Mouse (Mus musculus): Measurements from ENCODE around the gene Esrrg. TPM values are rescaled to one million over a fixed set of nuclear protein-coding genes. Genes with fewer than 3 reads are reported as not detected.

Esrrg gene
- polyA plus RNA-seq, 1 experiment: 1.0 TPM

DNA sequence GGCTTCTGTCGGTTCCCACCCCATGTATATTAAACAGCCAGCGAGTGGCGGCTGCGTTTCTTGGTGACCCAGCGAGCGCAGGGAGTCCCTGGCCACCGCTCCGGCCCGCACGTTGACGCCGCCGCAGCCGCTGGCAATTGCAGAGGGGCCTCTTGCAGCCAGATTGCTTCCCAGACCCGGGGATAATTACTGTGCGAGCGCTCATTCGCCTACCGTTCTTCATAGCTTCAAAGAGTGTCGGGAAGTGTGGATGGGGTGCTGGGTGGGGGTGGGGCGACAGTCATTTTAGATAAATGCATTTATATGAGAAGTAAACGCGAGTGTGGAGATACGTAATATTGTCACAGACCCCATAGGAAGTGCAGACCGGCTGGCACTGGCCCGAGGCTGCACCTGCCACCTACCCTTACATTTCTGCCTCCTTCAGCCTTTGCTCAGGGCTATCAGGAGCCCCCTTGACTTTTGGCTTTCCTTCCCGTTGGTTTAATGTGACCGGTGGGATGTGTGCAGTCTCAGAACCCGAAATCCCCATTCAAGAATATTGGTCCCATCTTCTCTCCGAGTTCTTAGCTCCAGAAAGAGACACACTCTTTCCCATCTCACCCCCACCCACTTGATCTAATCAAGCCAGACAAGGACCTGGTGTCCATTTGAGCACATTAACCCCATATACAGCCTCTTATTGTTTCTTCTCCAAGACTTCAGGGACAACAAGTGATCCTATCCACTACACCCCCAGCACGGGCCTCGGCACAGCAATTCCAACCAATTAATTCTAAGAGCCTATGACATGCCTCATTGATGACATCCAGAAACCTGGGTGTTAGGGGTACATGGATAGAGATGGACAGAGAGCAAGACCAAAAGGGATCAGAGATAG lies 3.0 kb upstream of the Esrrg start:
- Histone ChIP-seq H3K4me3 (ENCODE audit: control insufficient read depth, insufficient read depth, low read length) (no peak overlapping the region), H3K4me1 (replicated peaks; ENCODE audit: control insufficient read depth, insufficient read depth, low read length) (no peaks in the 10 kb centered on the region), H3K27me3 (ENCODE audit: control insufficient read depth, insufficient read depth, low read length) (peaks cover 15% of the 10 kb centered on the region), H3K36me3 (ENCODE audit: control insufficient read depth, insufficient read depth, low read length) (no peaks in the 10 kb centered on the region), H3K27ac (ENCODE audit: control insufficient read depth, insufficient read depth, low read length) (no peak overlapping the region)
- DNase-seq: no peak
- WGBS: 9% methylated on average over 32 of the region's 32 CpGs
- TF ChIP-seq CTCF (IDR thresholded peaks at IDR 0.05; ENCODE audit: borderline replicate concordance, control insufficient read depth, extremely low read depth, insufficient read depth, low read length, poor library complexity): no peak
- TF ChIP-seq POLR2A (IDR thresholded peaks at IDR 0.05; ENCODE audit: control insufficient read depth, extremely low read depth, insufficient read depth, low read length, poor library complexity): no peak

DNA sequence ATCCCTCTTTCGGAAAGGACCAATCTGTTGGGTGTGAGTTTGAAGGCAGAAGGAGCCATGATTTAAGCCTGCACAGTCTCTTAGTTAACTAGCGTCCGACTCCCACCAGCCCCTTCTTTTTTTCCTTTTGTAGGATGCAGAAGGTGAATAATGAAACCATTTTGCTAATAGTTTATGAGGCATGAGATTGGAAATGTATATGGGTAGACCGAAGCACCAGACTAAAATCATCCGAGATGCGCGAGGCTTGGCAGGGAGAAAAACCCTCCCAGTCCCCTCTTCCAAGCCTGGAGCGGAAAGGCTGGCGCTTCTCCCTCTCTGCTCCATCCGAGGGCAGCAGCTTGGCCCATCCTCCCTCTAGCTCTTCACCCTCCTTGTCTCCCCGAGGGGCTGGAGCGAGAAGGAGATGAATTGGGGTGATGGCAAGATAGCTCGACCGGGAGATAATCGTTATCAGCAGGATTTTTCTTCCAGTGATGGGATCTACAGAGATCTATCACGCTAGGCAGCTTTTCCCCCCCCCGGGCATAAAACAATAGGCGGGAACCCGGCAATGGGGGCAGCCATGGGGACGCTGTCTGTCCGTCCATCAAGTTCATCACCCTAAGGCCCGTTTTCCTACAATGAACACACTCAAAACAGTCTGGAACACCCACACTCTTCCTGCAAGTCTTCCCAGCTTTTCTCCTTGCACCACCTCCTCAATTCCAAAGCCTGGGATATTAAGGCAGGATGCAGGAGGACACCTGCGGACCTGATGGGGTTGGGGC lies 2.1 kb upstream of the Esrrg start:
- WGBS: 13% methylated on average over 23 of the region's 23 CpGs
- peaks cover 15% of the 10 kb centered on the region for H3K27me3 ChIP-seq (ENCODE audit: control insufficient read depth, insufficient read depth, low read length)
- no peaks in the 10 kb centered on the region for H3K36me3 ChIP-seq (ENCODE audit: control insufficient read depth, insufficient read depth, low read length)
- H3K4me1 ChIP-seq (replicated peaks; ENCODE audit: control insufficient read depth, insufficient read depth, low read length): no peaks in the 10 kb centered on the region
- H3K27ac ChIP-seq (ENCODE audit: control insufficient read depth, insufficient read depth, low read length): no peak overlapping the region
- TF ChIP-seq CTCF (IDR thresholded peaks at IDR 0.05; ENCODE audit: borderline replicate concordance, control insufficient read depth, extremely low read depth, insufficient read depth, low read length, poor library complexity): no peak
- no peak for TF ChIP-seq POLR2A (IDR thresholded peaks at IDR 0.05; ENCODE audit: control insufficient read depth, extremely low read depth, insufficient read depth, low read length, poor library complexity)
- H3K4me3 ChIP-seq (ENCODE audit: control insufficient read depth, insufficient read depth, low read length): no peak overlapping the region
- no peak for DNase-seq

DNA sequence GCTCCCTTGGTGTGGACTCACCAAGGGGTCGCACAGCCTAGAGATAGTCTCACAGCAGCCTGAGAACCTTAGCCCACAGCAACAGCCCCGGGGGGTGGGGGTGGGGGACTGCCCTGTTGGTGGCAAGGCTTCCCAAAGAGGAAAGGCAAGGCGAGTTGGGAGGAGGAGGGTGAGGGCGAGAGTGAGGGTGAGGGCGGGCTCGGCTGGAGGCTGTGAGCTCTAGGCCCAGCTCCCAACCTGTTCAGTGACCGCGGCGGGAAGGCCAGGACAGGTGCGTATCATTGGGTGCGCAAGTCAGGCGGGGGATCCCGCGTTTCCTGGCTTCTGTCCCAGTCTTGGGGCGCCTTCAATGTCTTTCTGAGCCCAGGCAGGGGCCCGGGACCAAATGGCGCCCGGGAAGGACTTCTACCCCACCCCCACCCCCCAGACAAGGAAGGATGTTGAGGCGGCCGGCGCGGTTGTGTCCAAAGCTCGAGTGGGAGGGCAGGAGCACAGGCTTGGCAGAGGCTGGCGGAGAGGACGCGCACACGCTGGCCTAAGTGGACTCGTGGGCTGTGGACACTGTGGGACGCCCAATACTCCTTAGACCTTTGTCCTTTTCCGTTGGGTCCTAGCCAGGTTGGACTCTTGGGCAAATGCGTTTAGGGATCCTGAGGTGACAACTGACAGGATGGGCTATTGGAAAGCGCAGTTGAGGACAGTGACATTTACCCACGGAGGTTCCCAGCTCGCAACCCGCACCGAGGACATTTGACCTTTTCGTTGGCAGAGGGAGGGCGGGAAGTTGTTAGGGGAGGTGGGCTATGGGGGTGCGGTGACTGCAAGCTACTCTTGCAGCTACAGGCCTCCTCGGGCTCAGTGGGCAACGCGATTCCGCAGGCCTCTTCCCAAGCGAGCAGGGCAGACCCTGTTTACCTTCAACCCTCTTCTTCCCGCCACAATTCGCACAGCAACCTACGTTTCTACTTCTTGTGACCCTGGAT lies 1.2 kb upstream of the Esrrg start:
- H3K4me1 ChIP-seq (replicated peaks; ENCODE audit: control insufficient read depth, insufficient read depth, low read length): no peaks in the 10 kb centered on the region
- TF ChIP-seq CTCF (IDR thresholded peaks at IDR 0.05; ENCODE audit: borderline replicate concordance, control insufficient read depth, extremely low read depth, insufficient read depth, low read length, poor library complexity): no peak
- no peak for TF ChIP-seq POLR2A (IDR thresholded peaks at IDR 0.05; ENCODE audit: control insufficient read depth, extremely low read depth, insufficient read depth, low read length, poor library complexity)
- no peak overlapping the region for H3K27ac ChIP-seq (ENCODE audit: control insufficient read depth, insufficient read depth, low read length)
- WGBS: 9% methylated on average over 47 of the region's 47 CpGs
- peaks cover 15% of the 10 kb centered on the region for H3K27me3 ChIP-seq (ENCODE audit: control insufficient read depth, insufficient read depth, low read length)
- H3K36me3 ChIP-seq (ENCODE audit: control insufficient read depth, insufficient read depth, low read length): no peaks in the 10 kb centered on the region
- H3K4me3 ChIP-seq (ENCODE audit: control insufficient read depth, insufficient read depth, low read length): no peak overlapping the region
- no peak for DNase-seq

DNA sequence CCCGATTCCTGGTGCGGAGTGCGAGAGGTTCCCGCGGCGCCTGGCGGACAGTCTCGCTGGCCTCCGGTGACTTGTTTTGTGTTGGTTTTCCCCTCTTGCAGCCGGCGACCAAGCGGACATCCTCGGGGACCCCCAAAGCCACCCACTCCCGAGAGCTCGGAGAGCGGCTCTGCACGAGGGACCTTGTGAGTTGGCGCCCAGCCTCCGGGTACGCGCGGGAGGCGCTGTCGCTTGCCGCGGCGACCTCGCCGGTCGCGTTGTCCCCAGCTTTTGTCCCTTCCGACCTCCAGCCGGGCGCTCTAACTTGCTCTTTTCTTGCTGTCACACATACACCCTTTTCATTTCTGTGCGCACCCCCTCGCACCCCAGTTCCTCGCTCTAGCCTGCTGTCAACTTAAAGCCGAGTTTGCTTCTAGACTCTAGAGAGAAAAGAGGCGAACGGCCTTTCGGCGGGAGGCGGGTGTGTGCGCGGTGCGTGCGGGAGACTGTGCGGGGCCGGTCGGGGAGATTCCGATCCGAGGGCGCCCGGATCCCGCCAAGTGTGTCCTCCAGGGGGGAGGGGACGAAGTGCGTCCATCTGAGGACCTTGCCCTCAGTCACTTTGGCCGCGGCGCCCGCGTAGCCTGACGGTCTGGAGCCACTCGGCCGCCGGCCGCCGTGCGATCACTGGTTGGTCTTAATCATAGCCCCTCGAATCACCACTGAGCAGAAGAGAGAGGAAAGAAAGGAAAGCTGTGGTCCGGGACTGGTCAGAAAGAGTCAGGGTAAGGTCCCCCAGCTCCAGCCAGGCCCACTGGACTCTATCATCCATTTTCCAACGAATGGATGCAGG lies 646 bp downstream of the Esrrg start:
- no peaks in the 10 kb centered on the region for H3K4me1 ChIP-seq (replicated peaks; ENCODE audit: control insufficient read depth, insufficient read depth, low read length)
- 5% methylated on average over 72 of the region's 72 CpGs for WGBS
- no peak overlapping the region for H3K27ac ChIP-seq (ENCODE audit: control insufficient read depth, insufficient read depth, low read length)
- DNase-seq: no peak
- H3K27me3 ChIP-seq (ENCODE audit: control insufficient read depth, insufficient read depth, low read length): peaks cover 15% of the 10 kb centered on the region
- no peak overlapping the region for H3K4me3 ChIP-seq (ENCODE audit: control insufficient read depth, insufficient read depth, low read length)
- TF ChIP-seq POLR2A (IDR thresholded peaks at IDR 0.05; ENCODE audit: control insufficient read depth, extremely low read depth, insufficient read depth, low read length, poor library complexity) (no peak), CTCF (IDR thresholded peaks at IDR 0.05; ENCODE audit: borderline replicate concordance, control insufficient read depth, extremely low read depth, insufficient read depth, low read length, poor library complexity) (no peak)
- H3K36me3 ChIP-seq (ENCODE audit: control insufficient read depth, insufficient read depth, low read length): no peaks in the 10 kb centered on the region

DNA sequence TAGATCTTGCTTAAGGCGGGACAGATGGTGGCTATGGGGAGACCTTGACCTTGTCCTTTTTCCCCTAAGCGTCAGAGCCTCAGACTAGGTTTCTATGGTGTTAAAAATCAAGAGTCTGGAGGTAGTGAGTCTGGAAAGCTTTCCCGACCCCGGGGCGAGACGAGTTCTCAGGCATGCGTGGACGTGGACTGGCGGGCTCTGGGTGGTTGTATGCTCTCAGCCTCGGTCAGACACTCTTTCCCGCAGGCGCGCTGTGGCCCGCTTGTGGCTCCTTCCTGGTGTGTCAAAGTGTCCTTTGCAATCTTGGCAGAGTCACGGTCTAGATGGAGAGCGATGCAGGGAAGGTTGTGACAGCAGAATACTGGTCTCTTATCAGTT lies 1.3 kb downstream of the Esrrg start:
- H3K4me3 ChIP-seq (ENCODE audit: control insufficient read depth, insufficient read depth, low read length): no peak overlapping the region
- peaks cover 14% of the 10 kb centered on the region for H3K27me3 ChIP-seq (ENCODE audit: control insufficient read depth, insufficient read depth, low read length)
- no peaks in the 10 kb centered on the region for H3K4me1 ChIP-seq (replicated peaks; ENCODE audit: control insufficient read depth, insufficient read depth, low read length)
- WGBS: 9% methylated on average over 16 of the region's 16 CpGs
- DNase-seq: no peak
- H3K27ac ChIP-seq (ENCODE audit: control insufficient read depth, insufficient read depth, low read length): no peak overlapping the region
- H3K36me3 ChIP-seq (ENCODE audit: control insufficient read depth, insufficient read depth, low read length): no peaks in the 10 kb centered on the region
- TF ChIP-seq POLR2A (IDR thresholded peaks at IDR 0.05; ENCODE audit: control insufficient read depth, extremely low read depth, insufficient read depth, low read length, poor library complexity) (no peak), CTCF (IDR thresholded peaks at IDR 0.05; ENCODE audit: borderline replicate concordance, control insufficient read depth, extremely low read depth, insufficient read depth, low read length, poor library complexity) (no peak)
